Mouse (Mus musculus): ENCODE measurements around the gene Anapc1. TPM values are rescaled to one million over a fixed set of nuclear protein-coding genes. Genes with fewer than 3 reads are reported as not detected.
"Not testable (repeated sequence)": the region's sequence is repeated elsewhere in the genome, so short reads cannot be mapped to it uniquely, and the experiment has no call there.

Anapc1 gene
- total RNA-seq, 2 experiments from 2014 or later: 71.4 to 80.0 TPM

- intact Hi-C loops (cut with DNase I): loop anchor here (1.0 kb wide), 1 partner anchor 119 kb away; no protein-coding TSS in a partner anchor
- DNase-seq (ENCODE audit: extremely low spot score in 1 of 2, low spot score in 2 of 2): peak; percentile 67 to 93
Measured at GRCm38 (mm10) chr2:128698693-128699181, 11.5 kb upstream of the Anapc1 start, which contains the start of gene Mertk. Gene Mertk, plus strand, starts transcription at chr2:128698956.

- DNase-seq (ENCODE audit: extremely low spot score in 1 of 2, low spot score in 2 of 2): peak; percentile 74 to 90
- intact Hi-C loops (cut with DNase I): loop anchor here (1.0 kb wide), 1 partner anchor 119 kb away; no protein-coding TSS in a partner anchor
Measured at GRCm38 (mm10) chr2:128698140-128698692, 11.0 kb upstream of the Anapc1 start.

- intact Hi-C loops (cut with DNase I): no loop called here
- DNase-seq (ENCODE audit: extremely low spot score in 1 of 2, low spot score in 2 of 2): no peak
Measured at GRCm38 (mm10) chr2:128697566-128697965, 10.4 kb upstream of the Anapc1 start.

- intact Hi-C loops (cut with DNase I): no loop called here
- no peak for DNase-seq (ENCODE audit: extremely low spot score in 1 of 2, low spot score in 2 of 2)
Measured at GRCm38 (mm10) chr2:128697047-128697446, 9.9 kb upstream of the Anapc1 start.

DNA sequence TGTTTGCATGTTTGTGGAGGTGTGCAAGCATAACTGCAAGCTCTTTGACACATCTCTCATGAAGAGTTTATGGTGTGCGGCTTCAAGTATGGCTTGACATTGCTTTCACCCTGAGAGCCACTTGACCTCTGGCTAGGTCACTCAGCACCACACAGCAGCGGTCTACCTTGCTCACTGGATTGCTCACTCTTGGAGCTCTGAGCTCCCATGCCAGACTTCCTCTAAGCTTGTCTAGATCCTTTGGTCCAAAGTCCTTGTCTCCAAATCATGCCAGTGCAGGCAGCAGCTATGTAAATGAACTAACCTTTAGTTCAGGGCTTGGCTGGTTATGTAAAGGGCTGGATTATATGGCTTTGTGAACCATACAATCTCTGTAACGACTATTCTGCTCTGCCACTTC is 9.2 kb upstream of the Anapc1 start:
- no peak for DNase-seq (ENCODE audit: extremely low spot score in 1 of 2, low spot score in 2 of 2)
- intact Hi-C loops (cut with DNase I): no loop called here

GRCm38 (mm10) chr2:128694548-128694947 is 7.4 kb upstream of the Anapc1 start:
- DNase-seq (ENCODE audit: extremely low spot score in 1 of 2, low spot score in 2 of 2): no peak
- intact Hi-C loops (cut with DNase I): no loop called here

DNA sequence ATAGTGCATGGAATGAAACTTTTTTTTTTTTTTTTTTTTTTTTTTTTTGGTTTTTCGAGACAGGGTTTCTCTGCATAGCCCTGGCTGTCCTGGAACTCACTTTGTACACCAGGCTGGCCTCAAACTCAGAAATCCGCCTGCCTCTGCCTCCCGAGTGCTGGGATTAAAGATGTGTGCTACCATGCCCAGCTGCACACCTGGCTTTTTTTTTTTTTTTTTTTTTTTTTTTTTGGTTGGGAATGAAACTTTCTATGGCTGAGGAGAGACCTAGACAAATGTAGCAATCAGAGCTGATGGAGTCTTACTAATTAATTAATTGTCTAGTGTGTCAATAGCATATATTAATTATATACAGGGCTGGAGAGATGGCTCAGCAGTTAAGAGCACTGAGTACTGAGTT is 6.6 kb upstream of the Anapc1 start:
- intact Hi-C loops (cut with DNase I); DNase-seq (ENCODE audit: extremely low spot score in 1 of 2, low spot score in 2 of 2): not testable (repeated sequence)

DNA sequence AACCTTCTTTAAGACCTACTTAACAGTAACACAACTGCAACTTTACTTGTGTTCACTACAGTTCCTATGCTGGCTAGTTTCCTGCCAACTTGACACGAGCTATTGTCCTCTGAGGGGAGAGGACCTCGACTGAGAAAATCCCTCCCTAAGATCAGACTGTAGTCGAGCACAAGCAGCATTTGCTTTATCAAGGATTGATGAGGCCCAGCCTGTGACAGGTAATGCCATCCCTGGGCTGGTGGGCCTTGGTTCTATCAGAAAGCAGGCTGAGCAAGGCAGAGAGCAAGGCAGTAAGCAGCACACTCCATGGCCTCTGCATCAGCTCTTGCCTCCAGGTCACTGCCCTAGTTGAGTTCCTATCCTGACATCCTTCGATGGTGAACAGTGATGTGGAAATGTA is 6.0 kb upstream of the Anapc1 start:
- no peak for DNase-seq (ENCODE audit: extremely low spot score in 1 of 2, low spot score in 2 of 2)
- intact Hi-C loops (cut with DNase I): no loop called here

DNA sequence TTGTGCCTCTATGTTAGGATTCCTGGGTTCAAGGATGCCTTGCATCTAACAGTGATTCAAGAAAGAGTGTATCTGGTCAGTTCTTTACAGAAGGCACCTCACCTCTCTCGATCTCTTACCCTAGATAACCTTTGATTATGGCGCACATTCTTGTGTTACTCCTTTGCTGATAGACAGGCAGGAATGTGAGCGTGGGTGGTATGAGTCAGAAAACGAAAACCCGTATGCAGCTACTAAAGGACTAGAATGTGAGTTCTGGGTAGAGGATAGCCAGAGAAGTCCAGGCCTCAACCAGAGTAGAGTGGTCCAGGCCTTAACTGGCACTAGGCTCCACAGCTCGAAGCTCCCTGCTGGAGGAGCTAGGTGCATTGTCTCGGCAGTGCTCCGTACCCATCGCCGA is 5.6 kb upstream of the Anapc1 start:
- intact Hi-C loops (cut with DNase I): no loop called here
- no peak for DNase-seq (ENCODE audit: extremely low spot score in 1 of 2, low spot score in 2 of 2)

- intact Hi-C loops (cut with DNase I): no loop called here
- no peak for DNase-seq (ENCODE audit: extremely low spot score in 1 of 2, low spot score in 2 of 2)
Measured at GRCm38 (mm10) chr2:128692336-128692735, 5.1 kb upstream of the Anapc1 start.

- intact Hi-C loops (cut with DNase I): no loop called here
- DNase-seq (ENCODE audit: extremely low spot score in 1 of 2, low spot score in 2 of 2): peak in 1 of 2 experiments; percentile 43
Measured at GRCm38 (mm10) chr2:128687558-128688120, 448 bp upstream of the Anapc1 start.

- intact Hi-C loops (cut with DNase I): no loop called here
Measured at GRCm38 (mm10) chr2:128680661-128681060, 6.5 kb downstream of the Anapc1 start.

GRCm38 (mm10) chr2:128620578-128620977 is 66.6 kb downstream of the Anapc1 start:
- intact Hi-C loops (cut with DNase I): loop anchor here (5.0 to 10.0 kb wide), 2 partner anchors 47 to 1396 kb away; no protein-coding TSS in a partner anchor
- no peak for DNase-seq (ENCODE audit: extremely low spot score in 1 of 2, low spot score in 2 of 2)

More at GRCm38 (mm10) chr2:128680661-128681060, 6.5 kb downstream of the Anapc1 start:
- peak in 1 of 2 experiments; percentile 52 for DNase-seq (ENCODE audit: extremely low spot score in 1 of 2, low spot score in 2 of 2)

DNA sequence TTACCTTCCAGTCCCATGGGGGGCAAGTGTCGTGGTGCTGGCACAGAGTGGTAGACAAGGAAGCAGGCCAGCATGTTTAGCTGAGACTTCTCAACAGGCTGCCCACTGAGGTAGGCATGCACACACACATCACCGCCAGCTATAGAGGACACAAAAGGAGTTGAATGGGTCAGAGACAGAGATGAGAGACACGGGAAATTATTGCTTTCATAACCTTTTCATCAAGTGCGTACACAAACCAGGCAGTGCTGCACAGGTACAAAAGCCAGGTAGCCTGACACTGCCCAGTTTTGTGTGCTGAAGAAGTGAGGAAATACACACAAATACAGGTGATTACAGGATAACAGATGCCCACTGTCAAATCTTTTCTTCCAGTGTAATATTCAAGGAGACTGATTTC is 71.8 kb downstream of the Anapc1 start:
- no peak for DNase-seq (ENCODE audit: extremely low spot score in 1 of 2, low spot score in 2 of 2)
- intact Hi-C loops (cut with DNase I): no loop called here

DNA sequence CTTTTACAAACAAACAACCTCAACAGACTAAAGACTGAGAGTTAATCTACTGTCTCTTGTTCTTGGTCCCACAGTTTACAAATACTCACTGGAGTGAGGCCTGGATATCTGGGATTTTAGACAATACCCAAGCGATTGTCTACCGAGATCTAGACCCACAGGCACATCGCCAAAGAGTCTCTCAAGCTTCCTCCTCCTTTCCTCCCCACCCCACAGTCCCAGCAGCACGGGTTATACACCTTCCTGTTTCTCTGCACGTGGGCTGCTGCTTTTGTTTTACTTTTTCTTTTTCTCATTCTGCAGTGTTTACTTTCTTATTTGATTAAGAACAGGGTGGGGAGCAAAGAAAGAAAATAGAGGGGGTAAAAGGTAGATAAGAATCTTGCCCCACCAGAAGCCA is 73.8 kb downstream of the Anapc1 start:
- DNase-seq (ENCODE audit: extremely low spot score in 1 of 2, low spot score in 2 of 2): no peak
- intact Hi-C loops (cut with DNase I): no loop called here

DNA sequence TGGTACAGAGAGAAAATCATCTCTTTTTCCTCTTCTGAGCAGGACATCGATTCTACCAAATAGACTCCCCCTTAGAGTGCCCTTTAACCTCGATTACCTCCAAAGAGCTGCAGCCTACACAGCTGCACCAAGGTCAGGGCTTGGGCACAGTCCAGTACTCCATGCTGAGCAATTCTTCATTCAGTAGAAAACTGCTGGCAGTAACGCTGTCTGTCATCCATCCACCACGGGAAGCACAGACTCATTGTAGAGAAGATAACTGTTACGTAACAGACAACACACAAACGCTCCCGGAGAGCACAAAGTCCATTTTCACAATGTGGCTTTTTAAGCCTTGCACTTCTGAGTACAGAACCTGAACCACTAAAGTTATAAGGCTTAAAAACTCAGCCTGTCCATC is 74.9 kb downstream of the Anapc1 start:
- intact Hi-C loops (cut with DNase I): no loop called here
- DNase-seq (ENCODE audit: extremely low spot score in 1 of 2, low spot score in 2 of 2): no peak

- intact Hi-C loops (cut with DNase I): no loop called here
Measured at GRCm38 (mm10) chr2:128611178-128611577, 76.0 kb downstream of the Anapc1 start.

DNA sequence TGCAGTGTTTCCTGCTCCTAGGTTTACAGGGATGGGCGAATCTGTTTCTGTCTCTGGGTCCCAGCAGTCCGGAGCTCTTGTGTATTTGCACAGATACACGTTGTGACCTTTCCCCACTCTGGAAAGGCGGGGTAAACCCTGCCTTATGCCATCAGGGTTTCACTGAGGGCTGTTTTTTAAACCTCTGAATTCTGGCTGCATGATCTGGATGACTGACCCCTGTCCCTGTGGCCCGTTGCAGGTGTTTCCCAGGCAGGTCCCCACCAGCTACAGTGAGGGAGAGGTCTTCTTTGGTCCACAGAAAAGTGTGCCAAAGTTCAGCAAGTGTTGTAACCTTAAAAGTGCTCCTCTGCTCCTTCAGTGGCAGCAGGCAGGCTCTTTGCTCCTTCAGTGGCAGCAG is 77.9 kb downstream of the Anapc1 start:
- intact Hi-C loops (cut with DNase I): no loop called here

More at GRCm38 (mm10) chr2:128611178-128611577, 76.0 kb downstream of the Anapc1 start:
- no peak for DNase-seq (ENCODE audit: extremely low spot score in 1 of 2, low spot score in 2 of 2)

DNA sequence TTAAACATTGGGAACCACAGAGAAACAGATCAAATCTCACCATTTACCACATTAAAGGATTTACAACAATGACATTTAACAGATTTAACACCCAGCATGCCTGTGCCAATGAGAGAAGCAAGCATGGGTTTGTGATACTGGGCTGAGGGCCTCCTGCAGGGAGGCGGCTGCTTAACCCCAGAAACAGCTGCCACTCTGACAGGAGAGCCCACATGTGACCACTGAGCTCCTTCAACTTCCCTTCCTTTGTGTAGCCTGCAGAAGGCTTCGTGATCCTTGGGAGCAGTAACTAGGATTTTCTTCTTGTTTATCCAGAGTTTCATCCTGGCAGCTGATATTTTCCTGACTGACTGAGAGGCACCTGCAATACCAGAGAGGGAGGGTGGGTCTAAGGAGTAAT is 85.7 kb downstream of the Anapc1 start:
- intact Hi-C loops (cut with DNase I): no loop called here
- no peak for DNase-seq (ENCODE audit: extremely low spot score in 1 of 2, low spot score in 2 of 2)

More for the DNA sequence above, 77.9 kb downstream of the Anapc1 start:
- DNase-seq (ENCODE audit: extremely low spot score in 1 of 2, low spot score in 2 of 2): no peak

- intact Hi-C loops (cut with DNase I): no loop called here
Measured at GRCm38 (mm10) chr2:128592301-128592700, 94.9 kb downstream of the Anapc1 start.

More at GRCm38 (mm10) chr2:128592301-128592700, 94.9 kb downstream of the Anapc1 start:
- no peak for DNase-seq (ENCODE audit: extremely low spot score in 1 of 2, low spot score in 2 of 2)
